In genomic region chr3:40893816-40894258, GRCm38 (mm10) we compare ENCODE assay signal across 8 mouse cellular contexts. TPM values are rescaled to one million over a fixed set of nuclear protein-coding genes. Genes with fewer than 3 reads are reported as not detected.
A peak's percentile ranks its signal among the peaks of the same experiment; 100 is the strongest.
DNase-seq lines count a peak whose midpoint lies in the region; ATAC-seq and TF ChIP-seq lines count a peak whose summit lies in the region.
"Not testable (repeated sequence)": the region's sequence is repeated elsewhere in the genome, so short reads cannot be mapped to it uniquely, and the experiment has no call there.

No protein-coding gene starts in this region.

- not testable (repeated sequence) for TF ChIP-seq POLR2A in ES-Bruce4 (IDR thresholded peaks at IDR 0.05; ENCODE audit: insufficient read depth, low read length)

- peak overlapping the region; percentile 75 for H3K4me3 ChIP-seq in ES-Bruce4 (ENCODE audit: low read depth, low read length)
- H3K4me3 ChIP-seq in forebrain, embryonic 14.5 days (ENCODE audit: low read depth, low read length): peak overlapping the region; percentile 45
- H3K4me3 ChIP-seq in neural tube, embryonic 15.5 days (replicated peaks): peak overlapping the region; percentile 59

- peak; percentile 15; the same call in 1 of the 2 replicates for TF ChIP-seq EP300 in ES-Bruce4 (IDR thresholded peaks at IDR 0.05; ENCODE audit: insufficient read depth, low read depth, low read length)

- DNase-seq in forebrain, embryonic 14.5 days (ENCODE audit: low spot score): peak; percentile 98
- DNase-seq in heart, postnatal 14 days: peak; percentile 97
- DNase-seq in layer of hippocampus, adult 11-12 months (ENCODE audit: low spot score): peak; percentile 99
- peak; percentile 99 for DNase-seq in lung, adult 18-20 months
- DNase-seq in testis, postnatal 14 days (ENCODE audit: low spot score): peak; percentile 99

- intact Hi-C loops in heart, postnatal 14 days (cut with DNase I): loop anchor here (5.0 kb wide), 1 partner anchor 47 kb away; the partner anchor contains the start of genes Abhd18 and Mfsd8

- peak overlapping the region; percentile 57 for H3K4me2 ChIP-seq in forebrain, embryonic 14.5 days (ENCODE audit: low read length)
- H3K4me2 ChIP-seq in neural tube, embryonic 15.5 days: peak overlapping the region; percentile 59

- TF ChIP-seq CTCF in ES-Bruce4 (IDR thresholded peaks at IDR 0.05; ENCODE audit: low read depth, low read length): peak; percentile 47

- H3K27me3 ChIP-seq in ES-Bruce4 (ENCODE audit: control insufficient read depth, insufficient read depth, low read length, poor library complexity, severe bottlenecking); forebrain, embryonic 14.5 days (replicated peaks; ENCODE audit: control insufficient read depth, insufficient read depth, low read length); neural tube, embryonic 15.5 days (replicated peaks): not testable (repeated sequence)

- not testable (repeated sequence) for H3K4me1 ChIP-seq in ES-Bruce4 (ENCODE audit: control insufficient read depth, insufficient read depth, low read length); forebrain, embryonic 14.5 days (ENCODE audit: control insufficient read depth, insufficient read depth, low read length)
- H3K4me1 ChIP-seq in neural tube, embryonic 15.5 days: peaks cover 12% of the 10 kb centered on the region

- peak overlapping the region; percentile 31 for H3K9ac ChIP-seq in ES-Bruce4 (ENCODE audit: low read depth, poor library complexity, severe bottlenecking)
- H3K9ac ChIP-seq in forebrain, embryonic 14.5 days (ENCODE audit: low read length): peak overlapping the region; percentile 62
- H3K9ac ChIP-seq in neural tube, embryonic 15.5 days (replicated peaks): peak overlapping the region; percentile 53

- WGBS in forebrain, embryonic 14.5 days: 0% methylated on average over 34 of the region's 38 CpGs
- WGBS in neural tube, embryonic 15.5 days: under 1% methylated on average over 38 of the region's 38 CpGs

- H3K27ac ChIP-seq in ES-Bruce4 (ENCODE audit: insufficient read depth, low read length): peak overlapping the region; percentile 47
- H3K27ac ChIP-seq in forebrain, embryonic 14.5 days (ENCODE audit: low read depth, low read length): not testable (repeated sequence)
- H3K27ac ChIP-seq in neural tube, embryonic 15.5 days (replicated peaks): peak overlapping the region; percentile 76

- not testable (repeated sequence) for H3K9me3 ChIP-seq in ES-Bruce4 (replicated peaks; ENCODE audit: control insufficient read depth, insufficient read depth, low read length, poor library complexity, severe bottlenecking); forebrain, embryonic 14.5 days (replicated peaks; ENCODE audit: control insufficient read depth, low read length); neural tube, embryonic 15.5 days (replicated peaks)

- H3K36me3 ChIP-seq in ES-Bruce4 (ENCODE audit: control insufficient read depth, insufficient read depth, low read length, poor library complexity, severe bottlenecking); forebrain, embryonic 14.5 days (ENCODE audit: control insufficient read depth, insufficient read depth, low read length); neural tube, embryonic 15.5 days: not testable (repeated sequence)

- ATAC-seq in cerebellum, adult (ENCODE audit: insufficient number of reproducible peaks, low FRiP score, low TSS enrichment): peak; percentile 97
- peak; percentile 100 for ATAC-seq in forebrain, embryonic 14.5 days
- ATAC-seq in neural tube, embryonic 15.5 days (ENCODE audit: low FRiP score): peak; percentile 99

RNA-seq across cellular contexts. Expression of gene 1700034I23Rik, which starts 8.5 kb away (rescaled TPM):
- polyA plus RNA-seq in ES-Bruce4 (2011; ENCODE audit: insufficient read depth, insufficient read length, low read depth, missing spikeins): not detected in 2 replicates
- polyA plus RNA-seq in forebrain, embryonic 14.5 days (2014; fragmentation: Nextera tagmentation; extraction: Ambion mirVana): 0.14 TPM in 1 of 2 replicates, not detected in the other
- total RNA-seq in heart, postnatal 14 days (2021): not detected
- polyA plus RNA-seq in neural tube, embryonic 15.5 days (2015; fragmentation: Nextera tagmentation; extraction: Ambion mirVana): 0.64 and 0.73 TPM in 2 replicates

RNA-seq across cellular contexts. Expression of gene Abhd18, which starts 47.1 kb away (rescaled TPM):
- 2.8 and 3.2 TPM in 2 replicates for polyA plus RNA-seq in ES-Bruce4 (2011; ENCODE audit: insufficient read depth, insufficient read length, low read depth, missing spikeins)
- 5.2 and 5.8 TPM in 2 replicates for polyA plus RNA-seq in forebrain, embryonic 14.5 days (2014; fragmentation: Nextera tagmentation; extraction: Ambion mirVana)
- total RNA-seq in heart, postnatal 14 days (2021): 10 to 100 TPM; 65.1 to 65.4 TPM
- polyA plus RNA-seq in neural tube, embryonic 15.5 days (2015; fragmentation: Nextera tagmentation; extraction: Ambion mirVana): 17.2 and 19.2 TPM in 2 replicates

RNA-seq across cellular contexts. Expression of gene Mfsd8, which starts 47.2 kb away (rescaled TPM):
- polyA plus RNA-seq in ES-Bruce4 (2011; ENCODE audit: insufficient read depth, insufficient read length, low read depth, missing spikeins): 4.9 and 5.4 TPM in 2 replicates
- 22.6 and 23.5 TPM in 2 replicates for polyA plus RNA-seq in forebrain, embryonic 14.5 days (2014; fragmentation: Nextera tagmentation; extraction: Ambion mirVana)
- total RNA-seq in heart, postnatal 14 days (2021): 10 to 100 TPM; 14.4 to 17.0 TPM
- 10.4 and 10.9 TPM in 2 replicates for polyA plus RNA-seq in neural tube, embryonic 15.5 days (2015; fragmentation: Nextera tagmentation; extraction: Ambion mirVana)

RNA-seq across cellular contexts. Expression of gene Larp1b, which starts 55.8 kb away (rescaled TPM):
- 24.5 and 25.6 TPM in 2 replicates for polyA plus RNA-seq in ES-Bruce4 (2011; ENCODE audit: insufficient read depth, insufficient read length, low read depth, missing spikeins)
- 1.8 and 2.7 TPM in 2 replicates for polyA plus RNA-seq in forebrain, embryonic 14.5 days (2014; fragmentation: Nextera tagmentation; extraction: Ambion mirVana)
- 10 to 100 TPM; 63.8 to 67.6 TPM for total RNA-seq in heart, postnatal 14 days (2021)
- 4.9 and 5.7 TPM in 2 replicates for polyA plus RNA-seq in neural tube, embryonic 15.5 days (2015; fragmentation: Nextera tagmentation; extraction: Ambion mirVana)
